Mouse (Mus musculus) spleen, adult 12 weeks (tissue): Measurements from ENCODE around the gene Csrnp1.

ENCODE experiments used
- DNase-seq: peaks from one replicate; pipeline ENCODE4 v3.0.0; 2022; ENCODE audit warnings: low spot score

The Csrnp1 gene

DNA sequence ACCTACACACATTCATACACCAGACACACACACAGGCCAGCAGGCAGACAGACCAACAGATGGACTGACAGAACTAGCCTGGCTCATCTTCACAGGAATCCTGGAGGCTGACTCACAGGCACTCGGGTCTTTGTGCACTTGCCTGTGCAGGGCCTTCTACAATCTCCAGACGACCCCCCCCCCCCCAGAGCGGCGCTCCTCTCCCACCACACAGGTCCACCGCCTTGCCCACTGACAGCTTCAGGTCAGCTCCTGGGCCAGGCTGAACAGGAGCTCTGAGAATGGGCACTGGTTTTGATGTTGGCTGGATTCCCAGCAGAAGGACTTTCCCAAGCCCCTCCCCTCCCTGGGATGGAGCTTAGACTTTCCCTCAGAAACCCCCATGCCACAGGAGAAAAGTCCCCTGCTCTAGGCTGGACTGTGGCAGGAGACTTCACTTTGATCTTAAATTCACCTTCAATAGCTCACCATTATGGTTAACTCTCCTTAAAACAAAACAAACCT, 6.8 kb downstream of the Csrnp1 start:
- DNase-seq = no peak

DNA sequence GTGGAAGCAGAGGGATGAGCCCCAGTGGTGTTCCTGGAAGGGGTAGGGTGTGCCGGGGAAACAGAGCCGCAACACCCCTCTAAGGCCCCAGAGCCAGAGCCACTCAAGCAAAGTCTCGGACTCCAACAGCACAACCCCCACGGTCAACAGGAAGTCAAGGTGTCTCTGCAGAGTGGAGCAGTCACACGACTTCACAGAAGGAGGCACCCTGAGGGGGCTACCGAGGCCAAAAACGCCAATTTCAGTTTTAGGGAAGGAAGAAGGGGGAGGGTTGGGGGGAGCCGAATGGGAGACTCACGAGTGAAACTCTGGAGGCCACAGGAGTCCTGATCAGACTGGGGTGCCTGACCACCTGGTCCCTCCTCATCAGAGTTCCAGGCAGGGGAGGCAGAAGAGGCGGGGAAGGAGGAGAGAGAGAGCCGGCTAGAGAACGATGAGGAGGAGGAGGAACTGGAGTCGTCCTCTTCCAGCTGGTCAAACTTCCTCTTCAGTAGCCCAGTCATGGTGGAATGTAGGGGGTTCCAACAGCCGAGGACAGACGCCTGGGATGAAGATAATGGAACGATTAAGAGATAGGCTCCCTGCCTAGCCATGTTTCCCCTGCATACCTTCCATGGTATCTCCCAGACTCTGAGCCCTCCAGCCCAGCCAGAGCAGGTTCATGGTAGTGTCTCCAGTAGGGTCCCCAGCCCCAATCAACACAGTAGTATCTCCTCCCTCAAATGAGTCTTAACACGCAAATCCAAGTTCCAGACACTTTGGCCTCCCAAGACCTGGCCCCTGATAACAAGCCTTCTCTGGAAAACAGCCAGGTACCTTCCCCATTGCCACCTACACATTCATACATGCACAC, 7.5 kb downstream of the Csrnp1 start:
- DNase-seq = no peak

GRCm38 (mm10) chr9:119975286-119975685, 9.2 kb downstream of the Csrnp1 start:
- no peak for DNase-seq

GRCm38 (mm10) chr9:119974609-119975008, 9.8 kb downstream of the Csrnp1 start:
- DNase-seq = no peak

DNA sequence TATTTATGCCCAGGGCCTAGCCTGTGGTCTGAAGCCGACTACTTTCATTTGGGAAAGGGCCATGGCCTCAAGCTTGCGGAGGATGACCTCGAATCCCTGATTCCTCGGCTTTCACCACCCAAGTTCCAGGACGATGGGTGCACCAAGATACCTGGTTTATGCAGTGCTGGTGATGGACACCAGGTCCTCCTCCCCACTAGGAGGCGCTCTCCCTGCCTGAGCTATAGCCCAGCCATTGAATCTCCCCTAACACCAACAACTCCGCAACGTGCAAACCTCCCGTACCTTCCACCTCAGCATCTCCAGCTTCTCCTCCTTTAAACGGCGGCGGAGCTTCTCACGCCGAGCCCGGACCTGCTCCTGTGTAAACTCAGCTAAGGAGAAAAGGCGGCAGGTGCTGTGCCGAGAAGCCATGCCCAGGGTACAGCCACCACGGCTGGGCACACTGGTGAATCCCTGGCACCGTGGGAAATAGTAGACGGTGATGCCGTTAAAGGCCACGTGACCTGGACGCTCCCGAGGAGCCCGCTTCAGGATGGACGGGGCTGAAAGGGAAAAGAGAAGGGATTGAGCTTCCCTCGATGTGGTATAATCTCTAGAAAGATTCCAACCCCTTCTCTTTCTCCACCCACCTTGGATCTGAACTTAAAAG, 10.5 kb downstream of the Csrnp1 start:
- no peak for DNase-seq

- no peak for DNase-seq
Measured at GRCm38 (mm10) chr9:119973281-119973680, 11.2 kb downstream of the Csrnp1 start.

DNA sequence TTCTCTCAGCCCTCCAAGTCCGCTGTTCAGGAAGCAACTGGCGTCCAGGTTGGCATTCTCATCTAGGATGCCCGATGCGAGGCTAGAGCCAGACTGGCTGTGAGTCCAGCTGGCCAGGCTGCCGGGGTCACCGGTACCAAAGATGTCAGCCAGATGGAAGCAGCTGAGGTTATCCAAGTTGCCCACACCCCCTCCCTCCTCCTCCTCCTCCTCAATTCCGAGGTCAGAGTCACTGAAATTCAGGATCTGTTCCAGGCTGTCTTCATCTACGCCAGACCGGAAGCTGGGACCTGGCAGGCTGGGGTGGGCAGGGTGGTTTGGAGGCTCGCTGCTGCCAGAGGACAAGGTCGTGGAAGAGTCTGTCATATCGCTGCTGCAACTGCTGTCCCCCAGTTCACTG, 11.9 kb downstream of the Csrnp1 start:
- DNase-seq = no peak

- no peak for DNase-seq
Measured at GRCm38 (mm10) chr9:119972166-119972565, 12.3 kb downstream of the Csrnp1 start.

DNA sequence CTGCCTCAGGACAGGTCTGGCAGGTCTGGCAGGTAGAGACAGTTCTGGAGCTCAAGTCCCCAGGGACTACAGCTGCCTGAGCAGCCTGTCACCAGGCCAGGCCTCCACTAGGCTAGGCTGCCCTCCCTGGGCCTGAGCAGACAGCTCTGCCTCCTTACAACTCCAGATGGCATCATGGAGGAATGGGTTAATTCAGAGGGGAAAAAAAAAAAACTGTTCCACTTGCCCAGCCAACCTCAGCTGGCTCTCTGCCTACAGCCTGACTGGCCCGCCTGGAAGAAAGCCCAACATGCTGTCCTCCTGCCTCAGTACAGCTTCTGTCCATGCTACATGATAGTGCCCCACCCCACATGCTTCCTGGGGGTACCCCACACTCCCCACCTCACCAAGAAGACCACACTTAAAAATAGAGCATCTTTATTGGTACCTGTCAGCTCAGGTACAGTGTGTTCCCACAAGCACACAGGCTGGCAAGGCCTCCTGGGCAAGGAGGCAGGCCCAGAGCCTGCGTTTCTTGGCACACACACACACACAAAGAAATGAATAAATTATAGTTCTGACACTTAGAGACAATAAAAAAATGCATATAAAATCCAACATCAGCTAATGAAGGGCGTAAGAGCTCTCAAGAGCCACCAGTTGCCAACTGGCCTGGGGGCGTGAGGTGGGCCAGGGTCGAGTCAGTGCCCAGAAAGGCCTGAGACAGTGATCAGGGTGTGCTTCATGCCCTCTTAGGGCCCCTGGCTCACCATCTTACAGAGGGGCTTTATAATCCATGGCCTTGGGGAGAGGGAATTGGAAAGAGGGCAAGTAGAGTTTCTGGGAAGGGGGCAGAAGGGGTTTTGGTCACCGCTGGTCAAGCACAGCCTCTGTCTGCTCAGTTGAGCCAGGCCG, 13.4 kb downstream of the Csrnp1 start:
- no peak for DNase-seq

GRCm38 (mm10) chr9:119970221-119970620, 14.2 kb downstream of the Csrnp1 start:
- no peak for DNase-seq

DNA sequence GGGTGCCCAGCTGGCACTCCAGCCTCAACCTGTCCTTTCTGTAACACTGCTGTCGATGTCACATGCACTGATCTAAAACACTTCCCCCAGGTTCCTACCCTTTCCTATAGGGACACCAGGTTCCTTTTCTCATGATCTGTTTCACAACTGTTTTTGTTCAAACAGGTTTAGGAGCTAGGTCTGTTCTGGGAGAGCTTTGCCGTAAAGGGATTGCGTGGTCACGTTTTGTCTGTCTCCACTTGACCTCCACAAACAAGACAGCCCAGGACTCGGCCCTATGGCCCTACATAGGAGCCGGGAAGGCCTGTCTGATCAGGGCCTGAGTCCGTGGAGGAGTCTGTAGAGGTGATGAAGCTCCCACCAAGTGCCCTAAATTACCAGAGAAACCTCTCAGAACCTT, 14.6 kb downstream of the Csrnp1 start:
- DNase-seq = no peak

DNA sequence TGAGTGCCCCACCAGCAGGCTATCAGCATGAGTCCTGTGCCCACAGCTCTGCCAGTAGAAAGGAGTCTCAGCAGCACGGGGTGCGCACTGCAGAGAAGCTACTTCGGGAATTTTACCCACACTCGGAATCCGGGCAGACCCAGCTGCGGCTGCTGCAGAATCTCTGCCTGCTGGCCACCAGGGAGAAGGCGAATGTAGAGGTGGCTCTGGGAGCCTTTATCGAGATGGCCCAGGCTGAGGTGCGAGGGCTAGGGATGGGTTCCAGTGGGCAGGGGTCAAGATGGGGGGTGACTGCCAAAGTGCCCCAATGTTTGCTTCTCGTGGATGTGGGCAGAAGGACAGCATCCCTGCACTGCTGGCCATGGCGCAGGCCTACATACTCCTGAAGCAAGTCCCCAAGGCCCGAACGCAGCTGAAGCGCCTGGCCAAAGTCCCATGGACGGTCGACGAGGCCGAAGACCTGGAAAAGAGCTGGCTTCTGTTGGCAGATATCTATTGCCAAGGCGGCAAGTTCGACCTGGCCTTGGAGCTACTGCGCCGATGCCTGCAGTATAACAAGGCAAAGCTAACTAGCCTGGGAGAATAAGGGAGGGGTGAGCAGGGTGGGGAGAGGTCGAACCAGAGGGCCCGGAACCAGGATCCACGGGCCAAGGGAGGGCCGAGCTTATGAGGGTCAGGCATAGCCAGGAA, 18.1 kb downstream of the Csrnp1 start:
- DNase-seq = no peak

- no peak for DNase-seq
Measured at GRCm38 (mm10) chr9:119965186-119965585, 19.3 kb downstream of the Csrnp1 start.

DNA sequence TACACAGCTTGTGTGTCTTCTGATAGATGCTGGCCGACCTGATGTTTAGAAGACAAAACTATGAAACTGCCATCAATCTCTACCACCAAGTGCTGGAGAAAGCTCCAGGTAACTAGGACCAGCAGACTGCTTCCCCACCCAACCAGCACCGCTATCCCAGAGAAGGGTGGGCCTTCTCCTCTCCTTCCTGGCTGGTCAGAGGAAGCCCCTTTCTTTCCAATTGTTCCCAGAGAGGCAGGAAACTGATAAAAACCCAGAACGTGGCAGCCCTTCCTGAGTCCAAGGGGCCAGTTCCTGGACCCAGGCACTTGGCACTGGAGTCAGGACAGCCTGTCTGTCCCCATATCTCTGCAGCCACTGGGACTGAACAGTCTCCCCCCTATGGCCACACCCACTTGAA, 20.3 kb downstream of the Csrnp1 start:
- DNase-seq = no peak

GRCm38 (mm10) chr9:119962987-119963667, 21.3 kb downstream of the Csrnp1 start:
- peak; percentile 68 for DNase-seq

- no peak for DNase-seq
Measured at GRCm38 (mm10) chr9:119962216-119962615, 22.2 kb downstream of the Csrnp1 start.

- no peak for DNase-seq
Measured at GRCm38 (mm10) chr9:119958835-119959234, 25.6 kb downstream of the Csrnp1 start.

GRCm38 (mm10) chr9:119951388-119951787, 33.1 kb downstream of the Csrnp1 start:
- no peak for DNase-seq

GRCm38 (mm10) chr9:119950434-119950833, 34.0 kb downstream of the Csrnp1 start:
- DNase-seq = no peak

GRCm38 (mm10) chr9:119948804-119949203, 35.7 kb downstream of the Csrnp1 start:
- no peak for DNase-seq
